Mouse (Mus musculus): ENCODE measurements around the gene Fut2. TPM values are rescaled to one million over a fixed set of nuclear protein-coding genes. Genes with fewer than 3 reads are reported as not detected.
"Not testable (repeated sequence)": the region's sequence is repeated elsewhere in the genome, so short reads cannot be mapped to it uniquely, and the experiment has no call there.

The Fut2 gene
- polyA plus RNA-seq, 1 experiment from 2014 or later = 0.18 TPM

DNA sequence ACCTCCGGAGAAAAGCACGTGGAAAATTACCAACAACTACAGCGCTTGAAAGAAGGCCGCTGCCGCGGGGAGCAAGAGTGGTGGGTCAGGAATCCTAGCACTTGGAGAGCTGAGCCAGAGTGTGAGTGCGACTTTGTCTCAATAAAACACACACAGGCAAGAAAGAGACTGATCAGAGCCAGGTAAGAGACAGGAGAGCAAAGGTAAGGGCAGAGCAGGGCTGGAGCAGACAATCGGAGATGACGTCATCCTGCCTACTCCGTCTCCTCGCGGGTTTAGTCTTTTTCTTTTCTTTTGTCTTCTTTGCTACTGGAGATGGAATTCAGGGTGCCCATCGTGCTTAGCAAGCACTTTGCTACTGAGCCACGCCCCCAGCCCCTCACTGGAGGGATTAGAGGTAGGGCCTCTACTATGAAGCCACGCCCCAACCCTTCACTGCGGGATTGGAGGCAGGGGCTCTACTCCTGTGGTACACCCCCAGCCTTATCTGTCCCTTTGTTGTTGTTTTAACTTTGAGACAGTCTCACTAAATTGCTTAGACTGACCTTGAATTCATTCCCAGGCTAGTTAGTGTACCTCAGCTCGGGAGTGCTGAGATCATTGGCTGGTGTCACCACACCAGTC lies 11.7 kb downstream of the Fut2 start:
- Histone ChIP-seq H3K4me3 (no peak overlapping the region), H3K27ac (no peak overlapping the region), H3K27me3 (replicated peaks) (no peaks in the 10 kb centered on the region), H3K4me1 (peaks cover 4% of the 10 kb centered on the region; the same call in 1 of the 2 replicates), H3K36me3 (replicated peaks) (no peaks in the 10 kb centered on the region), H3K4me2 (peak overlapping the region; percentile 29), H3K9ac (no peak overlapping the region), H3K9me3 (no peaks in the 10 kb centered on the region)
- WGBS = 29% methylated on average over 17 of the region's 17 CpGs
- ATAC-seq (replicated peaks) = peak; percentile 58; the same call in 1 of the 2 replicates

DNA sequence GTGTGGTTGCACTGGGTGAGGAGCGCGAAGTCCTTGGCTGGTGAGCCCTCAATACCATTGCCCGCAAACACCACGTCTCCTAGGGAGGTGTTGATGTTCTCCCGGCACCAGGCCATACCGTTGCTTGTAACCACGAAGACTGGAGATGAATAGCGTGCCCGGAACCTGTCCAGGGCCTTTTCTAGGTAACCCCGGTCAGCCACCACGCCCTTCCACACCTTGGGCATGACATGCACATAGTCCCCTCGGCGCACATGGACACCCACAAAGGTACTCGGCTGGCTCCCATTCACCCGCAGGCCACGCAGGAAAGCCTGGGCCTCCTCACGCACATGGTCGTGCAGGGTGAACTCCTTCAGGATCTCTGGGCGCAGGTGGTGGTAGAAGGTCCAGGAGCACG lies 15.7 kb downstream of the Fut2 start:
- not testable (repeated sequence) for H3K27ac ChIP-seq; H3K27me3 ChIP-seq (replicated peaks); H3K4me1 ChIP-seq; H3K36me3 ChIP-seq (replicated peaks); H3K4me2 ChIP-seq; ATAC-seq (replicated peaks); H3K9ac ChIP-seq; H3K4me3 ChIP-seq; H3K9me3 ChIP-seq
- 96% methylated on average over 20 of the region's 20 CpGs for WGBS

DNA sequence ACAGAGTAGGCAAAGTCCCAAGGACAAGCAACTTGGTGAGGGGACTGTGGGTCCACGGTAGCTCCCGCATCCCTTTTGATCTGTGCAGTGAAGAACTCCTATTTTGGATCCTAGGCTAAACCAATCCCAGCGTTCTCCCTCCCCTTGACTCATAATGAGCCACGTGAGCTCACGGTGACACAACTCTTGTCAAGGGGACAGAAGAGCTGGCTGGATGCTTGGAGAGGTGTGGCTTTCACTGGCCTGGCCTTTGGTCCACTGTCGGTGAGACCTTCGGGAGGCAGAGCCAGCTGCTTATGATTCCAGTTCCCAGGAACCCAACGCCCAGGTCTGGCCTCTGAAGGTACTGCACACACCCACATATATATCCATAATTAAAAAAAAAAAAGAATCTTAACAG lies 16.8 kb downstream of the Fut2 start:
- ATAC-seq (replicated peaks) = no peak
- H3K4me2 ChIP-seq = no peak overlapping the region
- no peak overlapping the region for H3K27ac ChIP-seq
- no peak overlapping the region for H3K4me3 ChIP-seq
- H3K9ac ChIP-seq = no peak overlapping the region
- WGBS = 78% methylated on average over 8 of the region's 8 CpGs
- no peaks in the 10 kb centered on the region for H3K9me3 ChIP-seq
- H3K36me3 ChIP-seq (replicated peaks) = no peaks in the 10 kb centered on the region
- H3K4me1 ChIP-seq = peaks cover 8% of the 10 kb centered on the region
- H3K27me3 ChIP-seq (replicated peaks) = no peaks in the 10 kb centered on the region

DNA sequence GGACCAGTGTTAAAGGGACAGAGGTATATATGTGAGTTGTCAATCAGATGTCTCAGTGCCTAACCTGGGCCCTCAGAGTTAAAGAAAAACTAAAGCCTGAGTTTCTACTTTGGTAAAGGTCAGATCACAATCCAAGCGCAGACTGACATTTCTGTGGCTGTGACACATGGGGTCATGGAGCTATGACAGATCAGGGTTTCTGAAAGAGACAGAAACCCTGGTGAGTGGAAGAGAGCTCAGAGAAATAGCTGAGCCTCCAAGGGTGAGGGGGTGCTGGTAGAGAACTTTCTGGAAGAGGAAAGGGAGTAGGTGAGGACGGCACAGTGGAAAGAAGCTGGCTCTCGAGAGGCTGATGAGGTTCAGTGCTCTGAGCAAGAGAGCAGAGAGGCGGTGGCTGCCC lies 19.5 kb downstream of the Fut2 start:
- ATAC-seq (replicated peaks) = no peak
- H3K36me3 ChIP-seq (replicated peaks) = no peaks in the 10 kb centered on the region
- no peak overlapping the region for H3K27ac ChIP-seq
- 83% methylated on average over 4 of the region's 4 CpGs for WGBS
- H3K4me1 ChIP-seq = peaks cover 24% of the 10 kb centered on the region
- no peak overlapping the region for H3K4me2 ChIP-seq
- no peaks in the 10 kb centered on the region for H3K27me3 ChIP-seq (replicated peaks)
- H3K9me3 ChIP-seq = no peaks in the 10 kb centered on the region
- no peak overlapping the region for H3K9ac ChIP-seq
- no peak overlapping the region for H3K4me3 ChIP-seq

DNA sequence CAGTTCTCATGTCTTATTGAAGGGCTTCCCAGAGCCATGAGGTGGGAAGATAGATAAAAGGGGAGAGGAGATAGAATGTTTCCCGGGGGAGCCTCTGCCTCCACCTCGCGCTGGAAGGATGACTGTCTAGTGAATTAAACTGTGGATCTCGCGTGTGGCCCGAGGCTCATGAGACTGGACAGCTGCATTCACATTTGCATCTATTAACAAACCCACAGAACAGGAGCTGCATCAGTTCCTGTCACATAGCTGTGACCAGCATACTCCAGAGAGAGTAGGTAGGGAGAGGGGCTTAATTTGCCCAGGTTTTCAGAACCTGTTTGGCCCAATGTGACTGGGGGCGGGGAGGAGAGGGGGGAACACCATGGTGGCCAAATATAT lies 20.6 kb downstream of the Fut2 start:
- 58% methylated on average over 7 of the region's 7 CpGs for WGBS
- Histone ChIP-seq H3K9ac (no peak overlapping the region), H3K4me2 (no peak overlapping the region)

DNA sequence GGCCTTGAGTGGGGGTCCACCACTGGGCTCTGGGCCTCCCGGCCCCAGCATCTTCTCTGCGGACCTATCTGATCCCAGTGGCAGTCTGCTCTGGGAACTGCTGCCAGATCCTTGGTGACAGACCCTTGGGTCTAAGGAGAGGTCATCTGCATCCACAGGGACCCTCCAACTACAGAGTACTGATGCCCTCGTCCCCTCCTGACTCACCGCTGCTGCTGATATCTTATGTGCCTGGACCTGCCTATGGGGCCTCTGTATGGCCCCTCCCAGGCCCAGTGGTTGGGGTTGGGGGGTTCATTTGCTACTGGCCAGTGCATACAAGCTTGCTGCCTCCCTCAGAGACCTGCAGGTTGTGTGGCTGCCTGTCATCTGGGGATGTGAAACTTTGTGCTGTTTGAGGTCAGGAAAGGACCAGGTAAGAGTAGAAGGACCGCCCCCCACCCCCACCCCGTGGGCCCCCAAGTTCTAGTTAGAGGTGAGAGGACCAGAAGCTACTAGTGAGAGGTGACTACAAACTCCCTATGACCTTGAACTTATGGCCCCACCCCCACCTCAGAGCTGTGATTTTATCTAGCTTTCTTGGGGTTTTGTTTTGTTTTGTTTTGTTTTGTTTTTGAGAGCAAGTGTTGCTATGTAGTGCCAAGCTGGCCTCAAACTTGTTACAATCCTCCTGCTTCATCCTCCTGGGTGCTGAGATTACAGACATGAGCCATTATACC lies 21.2 kb downstream of the Fut2 start:
- Histone ChIP-seq H3K9me3 (no peaks in the 10 kb centered on the region), H3K9ac (no peak overlapping the region), H3K27ac (peak overlapping the region; percentile 79; the same call in 1 of the 2 replicates), H3K4me3 (peak overlapping the region; percentile 46), H3K4me1 (peaks cover 24% of the 10 kb centered on the region), H3K27me3 (replicated peaks) (no peaks in the 10 kb centered on the region), H3K36me3 (replicated peaks) (no peaks in the 10 kb centered on the region), H3K4me2 (peak overlapping the region; percentile 64)
- 64% methylated on average over 6 of the region's 6 CpGs for WGBS
- ATAC-seq (replicated peaks) = no peak

More for the DNA sequence above, 20.6 kb downstream of the Fut2 start:
- Histone ChIP-seq H3K27me3 (replicated peaks) (no peaks in the 10 kb centered on the region), H3K27ac (no peak overlapping the region), H3K4me1 (peaks cover 24% of the 10 kb centered on the region), H3K36me3 (replicated peaks) (no peaks in the 10 kb centered on the region), H3K9me3 (no peaks in the 10 kb centered on the region), H3K4me3 (no peak overlapping the region)
- ATAC-seq (replicated peaks) = no peak

DNA sequence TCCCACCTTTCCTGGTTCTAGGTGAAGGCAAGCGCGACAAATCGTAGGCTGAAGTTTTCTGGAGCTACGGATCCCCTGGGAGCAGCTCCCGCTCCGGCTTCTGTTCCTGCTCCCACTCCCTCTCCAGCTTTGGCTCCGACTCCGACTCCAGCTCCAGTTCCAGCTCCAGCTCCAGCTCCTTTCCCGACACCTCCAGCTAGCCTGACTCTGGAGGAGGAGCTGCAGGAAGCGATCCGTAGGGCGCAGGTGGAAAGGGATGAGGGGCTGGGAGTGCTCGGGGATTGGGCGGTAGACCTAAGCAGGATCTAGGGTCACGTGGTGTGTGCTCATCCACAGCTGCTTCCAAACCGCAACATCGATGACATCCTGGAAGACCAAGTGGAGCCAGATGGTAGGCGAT lies 22.0 kb downstream of the Fut2 start:
- H3K36me3 ChIP-seq (replicated peaks) = no peaks in the 10 kb centered on the region
- H3K4me2 ChIP-seq = peak overlapping the region; percentile 64
- H3K27me3 ChIP-seq (replicated peaks) = no peaks in the 10 kb centered on the region; the same call in 1 of the 2 replicates
- WGBS = 5% methylated on average over 18 of the region's 18 CpGs
- peak; percentile 43 for ATAC-seq (replicated peaks)
- peaks cover 24% of the 10 kb centered on the region for H3K4me1 ChIP-seq
- peak overlapping the region; percentile 30; the same call in 1 of the 2 replicates for H3K9ac ChIP-seq
- peak overlapping the region; percentile 46 for H3K4me3 ChIP-seq
- H3K9me3 ChIP-seq = no peaks in the 10 kb centered on the region
- H3K27ac ChIP-seq = peak overlapping the region; percentile 79

DNA sequence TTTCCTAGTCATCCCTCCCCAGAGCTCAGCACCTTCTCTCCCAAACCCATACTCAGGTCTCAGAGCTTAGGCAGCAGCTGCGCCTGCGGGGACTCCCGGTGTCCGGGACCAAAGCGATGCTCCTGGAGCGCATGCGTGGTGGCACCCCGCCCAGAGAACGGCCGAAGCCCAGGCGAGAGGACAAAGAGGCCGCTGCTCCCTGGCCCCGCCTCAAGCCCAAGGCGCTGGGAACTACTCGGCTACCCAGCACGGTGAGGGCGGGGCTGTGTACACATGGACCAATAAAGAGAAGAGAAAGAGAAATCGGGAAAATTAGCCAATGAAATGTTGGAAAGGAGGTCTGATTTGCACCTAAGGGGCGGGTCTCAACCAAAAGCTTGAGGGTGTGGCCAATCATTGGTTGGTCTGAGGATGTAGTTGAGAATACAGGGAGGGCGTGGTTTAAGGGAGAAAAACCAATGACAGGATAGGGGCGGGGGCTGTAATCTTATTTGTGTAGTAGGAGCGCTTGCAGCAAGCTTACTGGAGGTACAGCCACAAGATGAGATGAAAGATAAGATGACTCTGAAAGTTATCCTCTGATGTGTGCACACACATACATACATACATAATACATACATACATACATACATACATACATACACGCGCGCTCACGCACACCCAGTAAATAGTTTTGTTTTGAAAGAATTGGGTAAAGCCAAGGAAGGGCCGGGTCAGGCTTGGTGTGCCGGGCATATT lies 22.6 kb downstream of the Fut2 start:
- ATAC-seq (replicated peaks) = peak; percentile 95
- Histone ChIP-seq H3K36me3 (replicated peaks) (no peaks in the 10 kb centered on the region), H3K4me1 (peaks cover 24% of the 10 kb centered on the region), H3K9ac (peak overlapping the region; percentile 66), H3K4me2 (peak overlapping the region; percentile 64), H3K27ac (peak overlapping the region; percentile 87), H3K9me3 (no peaks in the 10 kb centered on the region), H3K4me3 (peak overlapping the region; percentile 46), H3K27me3 (replicated peaks) (no peaks in the 10 kb centered on the region; the same call in 1 of the 2 replicates)
- WGBS = under 1% methylated on average over 28 of the region's 28 CpGs

DNA sequence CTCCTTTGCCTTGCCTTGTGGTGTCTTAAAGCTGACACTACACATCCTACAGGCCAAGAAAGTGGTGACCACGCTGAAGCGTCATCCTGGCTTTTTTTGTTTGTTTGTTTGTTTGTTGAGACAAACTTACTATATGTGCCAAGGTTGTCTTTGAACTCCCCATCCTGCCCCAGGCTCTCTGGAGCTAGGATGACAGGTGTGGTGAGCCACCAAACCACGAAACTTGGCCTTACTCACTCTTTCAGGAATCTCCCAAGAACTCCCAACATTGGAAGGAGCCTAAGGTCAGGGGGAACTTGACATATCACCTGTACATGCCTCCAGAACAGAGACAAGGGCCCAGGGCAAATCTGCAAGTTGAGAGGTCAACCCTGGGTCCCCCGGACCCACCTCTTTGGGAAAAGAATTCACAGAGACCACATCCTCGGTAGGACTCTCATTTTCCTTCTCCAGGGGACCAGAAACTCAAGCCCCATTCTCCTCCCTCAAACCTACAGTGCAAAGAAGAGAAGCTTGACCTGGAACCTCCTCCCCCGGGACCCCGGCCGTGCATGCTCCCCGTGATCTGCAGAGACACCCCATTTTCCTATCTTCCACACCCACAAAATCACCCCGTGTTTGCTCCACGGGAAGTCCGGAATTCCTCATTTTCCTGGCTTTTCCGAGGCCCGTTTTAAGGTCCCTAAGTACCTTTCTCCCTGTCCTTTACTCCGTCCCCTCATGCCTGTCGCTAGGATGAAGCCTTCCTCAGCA lies 23.5 kb downstream of the Fut2 start:
- 40% methylated on average over 16 of the region's 16 CpGs for WGBS
- ATAC-seq (replicated peaks) = no peak
- Histone ChIP-seq H3K9ac (peak overlapping the region; percentile 66), H3K27me3 (replicated peaks) (no peaks in the 10 kb centered on the region; the same call in 1 of the 2 replicates), H3K9me3 (no peaks in the 10 kb centered on the region), H3K36me3 (replicated peaks) (no peaks in the 10 kb centered on the region), H3K4me2 (peak overlapping the region; percentile 64), H3K4me1 (peaks cover 32% of the 10 kb centered on the region), H3K27ac (peak overlapping the region; percentile 87), H3K4me3 (peak overlapping the region; percentile 46)

DNA sequence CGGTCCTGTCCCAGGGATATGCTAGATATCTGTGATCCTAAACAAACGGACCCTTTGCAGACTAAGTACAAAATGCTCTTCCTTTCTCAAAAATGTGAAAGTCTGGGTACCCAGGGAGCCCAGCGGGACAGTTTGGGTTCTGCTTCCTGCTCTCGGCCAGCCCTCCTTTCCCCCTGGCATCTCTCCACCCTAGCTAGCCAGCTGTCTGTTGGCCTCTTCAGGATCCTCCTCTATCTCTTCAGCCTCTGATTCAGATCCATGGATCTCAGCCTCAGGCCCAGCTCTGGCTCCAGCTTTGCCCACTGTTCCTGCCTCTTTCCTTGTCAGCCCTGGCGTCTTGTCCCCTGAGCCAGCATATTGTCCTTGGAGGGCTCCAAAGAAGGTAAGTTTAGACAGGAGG lies 24.1 kb downstream of the Fut2 start:
- peaks cover 32% of the 10 kb centered on the region for H3K4me1 ChIP-seq
- H3K4me3 ChIP-seq = no peak overlapping the region
- no peak overlapping the region for H3K27ac ChIP-seq
- no peaks in the 10 kb centered on the region; the same call in 1 of the 2 replicates for H3K27me3 ChIP-seq (replicated peaks)
- H3K36me3 ChIP-seq (replicated peaks) = no peaks in the 10 kb centered on the region
- no peak overlapping the region for H3K9ac ChIP-seq
- H3K9me3 ChIP-seq = no peaks in the 10 kb centered on the region
- 82% methylated on average over 5 of the region's 5 CpGs for WGBS
- no peak for ATAC-seq (replicated peaks)
- no peak overlapping the region; the same call in 1 of the 2 replicates for H3K4me2 ChIP-seq

DNA sequence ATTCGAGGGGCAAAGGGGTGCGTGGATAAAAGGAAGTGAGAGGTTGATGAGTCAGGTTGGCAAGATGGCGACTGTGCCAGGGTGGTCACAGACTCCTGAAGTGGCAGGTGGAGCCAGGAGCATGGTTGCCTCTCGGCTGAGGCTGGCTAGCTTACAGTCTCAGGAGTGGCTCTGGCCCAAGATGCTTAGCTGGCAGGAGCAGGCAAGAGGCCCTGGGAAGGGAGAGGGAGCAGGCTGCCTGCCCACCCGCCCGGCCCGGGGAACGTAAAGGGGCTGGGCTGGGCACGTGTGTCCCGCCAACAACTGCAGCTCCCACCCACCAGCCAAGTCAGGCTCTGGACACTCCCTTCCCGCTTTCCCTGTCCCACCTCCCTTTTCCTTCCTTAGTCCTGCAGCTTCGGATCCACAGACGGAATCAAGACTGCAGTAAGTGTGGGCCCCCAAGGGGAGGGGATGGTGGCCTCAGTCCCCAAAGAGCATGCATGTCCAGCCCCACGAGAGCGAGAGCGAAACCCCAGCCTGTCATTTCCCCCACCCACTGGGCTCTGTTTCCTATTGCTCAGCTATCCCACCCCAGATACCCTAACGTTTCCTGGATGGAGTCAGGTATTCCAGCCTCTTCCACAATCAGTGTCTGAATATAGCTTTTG lies 24.7 kb downstream of the Fut2 start:
- no peaks in the 10 kb centered on the region for H3K9me3 ChIP-seq
- no peaks in the 10 kb centered on the region; the same call in 1 of the 2 replicates for H3K27me3 ChIP-seq (replicated peaks)
- peaks cover 2% of the 10 kb centered on the region; the same call in 1 of the 2 replicates for H3K36me3 ChIP-seq (replicated peaks)
- 71% methylated on average over 17 of the region's 17 CpGs for WGBS
- peaks cover 32% of the 10 kb centered on the region for H3K4me1 ChIP-seq
- H3K4me3 ChIP-seq = no peak overlapping the region
- H3K9ac ChIP-seq = no peak overlapping the region
- ATAC-seq (replicated peaks) = no peak
- H3K27ac ChIP-seq = no peak overlapping the region
- H3K4me2 ChIP-seq = no peak overlapping the region
